Mouse (Mus musculus) heart, postnatal 0 days (tissue): ENCODE measurements around the gene Traf3ip3. TPM values are rescaled to one million over a fixed set of nuclear protein-coding genes. Genes with fewer than 3 reads are reported as not detected.

Experiments used
- ATAC-seq: fragments of 200-750 bp; cut with Nextera tagmentation; 2 replicates; pipeline ENCODE4 v1.8.0; 2017; ENCODE audit warnings: low read depth, moderate number of reproducible peaks, moderate library complexity; ENCODE audit not compliant: insufficient read depth
- DNase-seq: peaks from one replicate; pipeline ENCODE4 v3.0.0-alpha.2; 2016; ENCODE audit warnings: low spot score
- H3K27ac ChIP-seq: fragments of 300-500 bp; sonication (generic); 2 replicates; pipeline ENCODE4 v1.5.1; 2014; ENCODE audit warnings: low read depth, mild to moderate bottlenecking
- H3K27me3 ChIP-seq: fragments of 300-500 bp; sonication (generic); 2 replicates; pipeline ENCODE4 v1.6.1; 2014; ENCODE audit warnings: low read length, mixed read lengths; ENCODE audit not compliant: control insufficient read depth, insufficient read depth
- H3K36me3 ChIP-seq: fragments of 300-500 bp; sonication (generic); replicated peaks from 2 replicates; pipeline ENCODE4 v1.6.1; 2014; ENCODE audit warnings: low read length, mixed read lengths; ENCODE audit not compliant: control insufficient read depth, insufficient read depth
- H3K4me1 ChIP-seq: fragments of 300-500 bp; sonication (generic); 2 replicates; pipeline ENCODE4 v1.6.1; 2014; ENCODE audit warnings: antibody characterized with exemption; ENCODE audit not compliant: control insufficient read depth, insufficient read depth
- H3K4me2 ChIP-seq: fragments of 300-500 bp; sonication (generic); 2 replicates; pipeline ENCODE4 v1.6.1; 2014; ENCODE audit warnings: low read depth, mild to moderate bottlenecking, low read length, moderate library complexity
- H3K4me3 ChIP-seq: fragments of 300-500 bp; sonication (generic); 2 replicates; pipeline ENCODE4 v1.5.1; 2014; ENCODE audit warnings: low read depth, low read length
- H3K9ac ChIP-seq: fragments of 300-500 bp; sonication (generic); replicated peaks from 2 replicates; pipeline ENCODE4 v1.6.1; 2014; ENCODE audit warnings: low read depth, low read length, mixed read lengths
- H3K9me3 ChIP-seq: fragments of 300-500 bp; sonication (generic); replicated peaks from 2 replicates; pipeline ENCODE4 v1.6.1; 2016; ENCODE audit warnings: low read length; ENCODE audit not compliant: control insufficient read depth
- CTCF ChIP-seq: IDR thresholded peaks from 2 replicates; pipeline ENCODE4 v1.5.1; 2016; ENCODE audit warnings: antibody characterized with exemption, control low read depth, low read depth
- EP300 ChIP-seq: IDR thresholded peaks from 2 replicates; pipeline ENCODE4 v1.6.1; 2016; ENCODE audit warnings: antibody characterized with exemption, low read depth
- WGBS: fragments of 180-500 bp; shearing (Covaris S2); extraction: QIAGEN DNeasy Blood & Tissue Kit; methylation state at CpG from one replicate; pipeline ENCODE4 v1.1.7; 2014; 5-methylcytosine and 5-hydroxymethylcytosine counted together
- polyA plus RNA-seq: library from polyadenylated mRNA; unstranded; fragments of >200 nt; fragmentation: Nextera tagmentation; extraction: Ambion mirVana; gene quantifications from 2 replicates; pipeline ENCODE4 v1.2.1, GENCODE M21; 2015
- total RNA-seq: library from RNA; depleted of rRNA; stranded (reverse); fragments of >200 nt; gene quantifications from 2 replicates; pipeline ENCODE4 v1.2.3, GENCODE M21; 2014; ENCODE audit warnings: low replicate concordance

Gene Traf3ip3
- total and polyA plus RNA-seq, 2 experiments from 2014 or later = 0.61 to 0.79 TPM

GRCm38 (mm10) chr1:193172991-193173809, 28.3 kb downstream of the Traf3ip3 start:
- under 1% methylated on average over 48 of the region's 48 CpGs for WGBS

GRCm38 (mm10) chr1:193169856-193170255, 31.6 kb downstream of the Traf3ip3 start:
- Histone ChIP-seq H3K27ac (no peak overlapping the region), H3K4me1 (peaks cover 25% of the 10 kb centered on the region), H3K36me3 (no peaks in the 10 kb centered on the region), H3K9ac (no peak overlapping the region), H3K27me3 (no peaks in the 10 kb centered on the region), H3K4me3 (no peak overlapping the region), H3K9me3 (no peaks in the 10 kb centered on the region), H3K4me2 (no peak overlapping the region)
- DNase-seq (peak; percentile 74), ATAC-seq (no peak)
- no peak for TF ChIP-seq EP300
- no peak for TF ChIP-seq CTCF
- 75% methylated on average over 2 of the region's 2 CpGs for WGBS

More at GRCm38 (mm10) chr1:193172991-193173809, 28.3 kb downstream of the Traf3ip3 start:
- Histone ChIP-seq H3K36me3 (no peaks in the 10 kb centered on the region), H3K4me1 (peaks cover 33% of the 10 kb centered on the region), H3K4me2 (peak overlapping the region; percentile 68), H3K9ac (peak overlapping the region; percentile 72), H3K4me3 (peak overlapping the region; percentile 72), H3K27ac (peak overlapping the region; percentile 86), H3K27me3 (no peaks in the 10 kb centered on the region), H3K9me3 (no peaks in the 10 kb centered on the region)
- peak; percentile 98 for DNase-seq
- peak; percentile 79 for TF ChIP-seq EP300
- TF ChIP-seq CTCF = peak; percentile 4; the same call in 1 of the 2 replicates
- ATAC-seq = peak; percentile 99

GRCm38 (mm10) chr1:193169228-193169627, 32.3 kb downstream of the Traf3ip3 start:
- no peak for ATAC-seq
- Histone ChIP-seq H3K9ac (no peak overlapping the region), H3K9me3 (no peaks in the 10 kb centered on the region), H3K27me3 (no peaks in the 10 kb centered on the region), H3K4me2 (no peak overlapping the region), H3K27ac (no peak overlapping the region), H3K4me1 (peaks cover 19% of the 10 kb centered on the region), H3K4me3 (no peak overlapping the region), H3K36me3 (no peaks in the 10 kb centered on the region)
- DNase-seq = no peak
- TF ChIP-seq EP300 (no peak), CTCF (no peak)
- WGBS = 73% methylated on average over 7 of the region's 7 CpGs

- 77% methylated on average over 3 of the region's 3 CpGs for WGBS
- Histone ChIP-seq H3K4me1 (peaks cover 15% of the 10 kb centered on the region), H3K4me2 (no peak within 1 kb of the TSS), H3K9ac (no peak within 1 kb of the TSS), H3K4me3 (no peak within 1 kb of the TSS), H3K9me3 (no peaks in the 10 kb centered on the region), H3K27ac (no peak within 1 kb of the TSS), H3K36me3 (no peaks in the 10 kb centered on the region), H3K27me3 (no peaks in the 10 kb centered on the region)
- ATAC-seq (no peak), DNase-seq (no peak)
- TF ChIP-seq EP300 = no peak
- TF ChIP-seq CTCF = no peak
Measured at GRCm38 (mm10) chr1:193167746-193168145, 33.8 kb downstream of the Traf3ip3 start, which contains the start of gene A130010J15Rik. A130010J15Rik (plus strand) TSS chr1:193168046.

- Histone ChIP-seq H3K36me3 (no peaks in the 10 kb centered on the region), H3K4me1 (peaks cover 6% of the 10 kb centered on the region; the same call in 1 of the 2 replicates)
Measured at GRCm38 (mm10) chr1:193160317-193161032, 41.0 kb downstream of the Traf3ip3 start.

More at GRCm38 (mm10) chr1:193160317-193161032, 41.0 kb downstream of the Traf3ip3 start:
- ATAC-seq (peak; percentile 72), DNase-seq (peak; percentile 30)
- H3K4me2 ChIP-seq = peak overlapping the region; percentile 57
- no peaks in the 10 kb centered on the region for H3K27me3 ChIP-seq
- WGBS = 12% methylated on average over 18 of the region's 18 CpGs
- peak overlapping the region; percentile 43; the same call in 1 of the 2 replicates for H3K9ac ChIP-seq
- no peaks in the 10 kb centered on the region for H3K9me3 ChIP-seq
- no peak overlapping the region for H3K27ac ChIP-seq
- TF ChIP-seq EP300 (no peak), CTCF (no peak)
- H3K4me3 ChIP-seq = peak overlapping the region; percentile 35
